Mouse (Mus musculus): ENCODE measurements around the gene Ak5. TPM values are rescaled to one million over a fixed set of nuclear protein-coding genes. Genes with fewer than 3 reads are reported as not detected.
"Not testable (repeated sequence)": the region's sequence is repeated elsewhere in the genome, so short reads cannot be mapped to it uniquely, and the experiment has no call there.

Ak5 gene
- polyA plus RNA-seq, 1 experiment from 2014 or later = 0.33 TPM

DNA sequence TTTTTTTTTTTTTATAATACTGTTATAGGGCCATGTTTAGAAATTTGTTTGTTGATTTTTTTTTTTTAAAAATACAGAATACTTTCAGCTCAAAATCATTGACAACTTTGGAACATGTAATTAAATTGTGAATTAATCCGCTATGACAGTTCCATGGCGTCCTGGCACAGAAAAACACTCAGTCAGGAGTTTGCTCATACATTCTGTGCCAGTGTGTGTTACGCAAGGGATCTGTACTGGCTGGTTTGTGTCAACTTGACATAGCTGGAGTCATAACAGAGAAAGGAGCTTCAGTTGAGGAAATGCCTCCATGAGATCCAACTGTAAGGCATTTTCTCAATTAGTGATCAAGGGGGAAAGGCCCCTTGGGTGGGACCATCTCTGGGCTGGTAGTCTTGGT, 86.3 kb downstream of the Ak5 start:
- not testable (repeated sequence) for H3K27ac ChIP-seq (ENCODE audit: low read depth, low read length); ATAC-seq (ENCODE audit: low FRiP score); H3K4me1 ChIP-seq (ENCODE audit: control insufficient read depth, insufficient read depth, low read length); DNase-seq (ENCODE audit: low spot score, missing footprints); H3K4me2 ChIP-seq; H3K9me3 ChIP-seq (ENCODE audit: control insufficient read depth, low read length); H3K36me3 ChIP-seq (ENCODE audit: control insufficient read depth, insufficient read depth, low read length); H3K9ac ChIP-seq (ENCODE audit: low read length); H3K27me3 ChIP-seq (ENCODE audit: control insufficient read depth, insufficient read depth, low read length); H3K4me3 ChIP-seq (ENCODE audit: low read depth, low read length)
- 92% methylated on average over 3 of the region's 3 CpGs for WGBS

DNA sequence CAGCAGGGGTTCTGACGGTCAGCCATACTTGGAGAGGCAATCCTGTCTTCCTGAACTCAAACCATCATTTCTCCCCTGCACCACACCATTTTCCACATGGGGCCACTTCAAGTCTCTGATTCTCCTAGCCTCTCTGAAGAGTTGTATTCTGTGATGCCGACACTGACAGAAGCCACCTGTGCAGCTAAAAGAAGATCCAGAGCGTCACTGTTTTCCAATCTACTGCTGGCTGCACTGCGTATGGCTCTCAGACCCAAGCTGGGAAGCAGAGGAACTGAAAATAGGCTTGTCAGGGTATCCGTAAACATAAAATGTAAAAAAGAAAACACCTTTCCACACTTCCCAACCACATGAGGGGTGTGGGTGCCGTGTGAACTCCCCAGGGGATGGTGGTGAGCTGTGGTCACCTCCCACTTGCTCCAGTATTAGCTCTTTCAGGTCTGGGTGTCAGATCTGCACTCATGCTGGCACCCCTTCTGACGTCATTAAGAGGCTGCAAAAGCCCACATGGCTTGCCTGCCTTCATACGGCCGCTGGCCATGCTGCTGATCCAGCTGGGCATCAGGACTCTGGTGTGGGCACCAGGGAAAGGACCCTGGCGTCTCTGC, 88.1 kb downstream of the Ak5 start:
- H3K4me3 ChIP-seq (ENCODE audit: low read depth, low read length) = no peak overlapping the region
- no peak overlapping the region for H3K9ac ChIP-seq (ENCODE audit: low read length)
- H3K9me3 ChIP-seq (ENCODE audit: control insufficient read depth, low read length) = no peaks in the 10 kb centered on the region
- no peak overlapping the region for H3K4me2 ChIP-seq
- WGBS = 79% methylated on average over 10 of the region's 10 CpGs
- H3K4me1 ChIP-seq (ENCODE audit: control insufficient read depth, insufficient read depth, low read length) = no peaks in the 10 kb centered on the region
- no peak for ATAC-seq (ENCODE audit: low FRiP score)
- no peaks in the 10 kb centered on the region for H3K36me3 ChIP-seq (ENCODE audit: control insufficient read depth, insufficient read depth, low read length)
- H3K27me3 ChIP-seq (ENCODE audit: control insufficient read depth, insufficient read depth, low read length) = no peaks in the 10 kb centered on the region
- H3K27ac ChIP-seq (ENCODE audit: low read depth, low read length) = no peak overlapping the region
- DNase-seq (ENCODE audit: low spot score, missing footprints) = no peak

DNA sequence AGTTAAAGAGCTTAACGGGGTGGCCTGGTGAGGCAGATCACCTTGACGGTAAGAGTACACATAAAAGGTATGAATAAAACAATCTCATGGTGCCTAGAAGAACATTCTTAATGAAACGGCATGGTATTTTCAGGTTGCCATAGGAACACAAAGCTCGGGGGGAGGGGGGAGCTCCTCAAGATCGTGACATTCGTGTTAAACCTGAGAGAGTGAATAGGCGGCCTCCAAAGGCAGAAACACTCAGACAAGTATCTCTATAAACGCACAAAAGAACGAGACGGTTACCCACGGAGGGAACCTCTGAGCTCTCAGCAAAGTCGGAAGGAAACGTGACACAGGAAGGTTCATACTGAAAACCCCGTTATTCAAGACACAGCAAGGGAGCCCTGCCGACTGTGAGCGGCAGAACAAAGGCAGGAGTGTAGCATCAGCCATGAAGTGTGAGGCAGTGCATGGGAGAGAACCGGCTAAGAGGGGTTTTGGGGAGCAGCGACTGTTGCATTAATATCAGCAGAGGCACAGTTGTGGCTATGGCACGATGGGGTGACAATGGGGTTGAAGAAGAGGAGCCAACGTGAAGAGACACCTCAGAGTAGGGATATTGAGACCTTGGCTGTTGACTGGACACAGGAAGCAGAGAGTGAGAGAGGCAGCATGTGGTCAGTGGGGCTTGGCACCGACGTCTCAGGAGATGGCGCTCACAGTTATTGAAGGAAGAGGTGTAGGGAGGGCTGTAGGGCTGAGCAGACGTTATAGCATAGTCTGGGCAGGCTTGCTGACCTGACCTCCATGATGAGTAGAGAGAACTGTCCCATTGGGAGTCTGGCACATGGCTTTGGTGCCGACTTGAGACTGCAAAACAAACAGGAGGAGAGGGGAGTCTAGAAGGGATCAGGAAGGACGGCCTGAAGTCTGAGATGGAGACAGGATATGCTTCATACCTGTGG, 89.6 kb downstream of the Ak5 start:
- no peaks in the 10 kb centered on the region for H3K27me3 ChIP-seq (ENCODE audit: control insufficient read depth, insufficient read depth, low read length)
- H3K36me3 ChIP-seq (ENCODE audit: control insufficient read depth, insufficient read depth, low read length) = no peaks in the 10 kb centered on the region
- H3K4me1 ChIP-seq (ENCODE audit: control insufficient read depth, insufficient read depth, low read length) = no peaks in the 10 kb centered on the region
- no peak for ATAC-seq (ENCODE audit: low FRiP score)
- no peaks in the 10 kb centered on the region for H3K9me3 ChIP-seq (ENCODE audit: control insufficient read depth, low read length)
- H3K9ac ChIP-seq (ENCODE audit: low read length) = no peak overlapping the region
- no peak overlapping the region for H3K27ac ChIP-seq (ENCODE audit: low read depth, low read length)
- no peak overlapping the region for H3K4me3 ChIP-seq (ENCODE audit: low read depth, low read length)
- no peak overlapping the region for H3K4me2 ChIP-seq
- DNase-seq (ENCODE audit: low spot score, missing footprints) = peak; percentile 85
- WGBS = 70% methylated on average over 26 of the region's 26 CpGs

GRCm38 (mm10) chr3:152577763-152578162, 90.4 kb downstream of the Ak5 start:
- Histone ChIP-seq H3K36me3 (ENCODE audit: control insufficient read depth, insufficient read depth, low read length) (no peaks in the 10 kb centered on the region), H3K9ac (ENCODE audit: low read length) (no peak overlapping the region), H3K9me3 (ENCODE audit: control insufficient read depth, low read length) (no peaks in the 10 kb centered on the region), H3K4me3 (ENCODE audit: low read depth, low read length) (no peak overlapping the region), H3K27ac (ENCODE audit: low read depth, low read length) (no peak overlapping the region), H3K4me2 (no peak overlapping the region), H3K27me3 (ENCODE audit: control insufficient read depth, insufficient read depth, low read length) (no peaks in the 10 kb centered on the region), H3K4me1 (ENCODE audit: control insufficient read depth, insufficient read depth, low read length) (no peaks in the 10 kb centered on the region)
- 89% methylated on average over 7 of the region's 7 CpGs for whole genome bisulfite sequencing
- no peak for ATAC-seq (ENCODE audit: low FRiP score)
- DNase-seq (ENCODE audit: low spot score, missing footprints) = no peak

GRCm38 (mm10) chr3:152577273-152577672, 90.9 kb downstream of the Ak5 start:
- ATAC-seq (ENCODE audit: low FRiP score) (no peak), DNase-seq (ENCODE audit: low spot score, missing footprints) (no peak)
- Histone ChIP-seq H3K27ac (ENCODE audit: low read depth, low read length) (no peak overlapping the region), H3K9ac (ENCODE audit: low read length) (no peak overlapping the region), H3K4me3 (ENCODE audit: low read depth, low read length) (no peak overlapping the region), H3K9me3 (ENCODE audit: control insufficient read depth, low read length) (no peaks in the 10 kb centered on the region), H3K27me3 (ENCODE audit: control insufficient read depth, insufficient read depth, low read length) (no peaks in the 10 kb centered on the region), H3K36me3 (ENCODE audit: control insufficient read depth, insufficient read depth, low read length) (no peaks in the 10 kb centered on the region), H3K4me1 (ENCODE audit: control insufficient read depth, insufficient read depth, low read length) (no peaks in the 10 kb centered on the region), H3K4me2 (no peak overlapping the region)
- 75% methylated on average over 1 of the region's 1 CpGs for WGBS

GRCm38 (mm10) chr3:152569242-152569605, 98.9 kb downstream of the Ak5 start:
- no peak overlapping the region for H3K27ac ChIP-seq (ENCODE audit: low read depth, low read length)
- no peaks in the 10 kb centered on the region for H3K9me3 ChIP-seq (ENCODE audit: control insufficient read depth, low read length)

GRCm38 (mm10) chr3:152568455-152569241, 99.5 kb downstream of the Ak5 start:
- H3K27me3 ChIP-seq (ENCODE audit: control insufficient read depth, insufficient read depth, low read length) = no peaks in the 10 kb centered on the region
- H3K27ac ChIP-seq (ENCODE audit: low read depth, low read length) = no peak overlapping the region
- no peaks in the 10 kb centered on the region for H3K36me3 ChIP-seq (ENCODE audit: control insufficient read depth, insufficient read depth, low read length)
- H3K4me3 ChIP-seq (ENCODE audit: low read depth, low read length) = no peak overlapping the region
- 73% methylated on average over 9 of the region's 9 CpGs for whole genome bisulfite sequencing
- no peaks in the 10 kb centered on the region for H3K9me3 ChIP-seq (ENCODE audit: control insufficient read depth, low read length)
- no peak overlapping the region for H3K4me2 ChIP-seq
- no peak overlapping the region for H3K9ac ChIP-seq (ENCODE audit: low read length)
- no peaks in the 10 kb centered on the region for H3K4me1 ChIP-seq (ENCODE audit: control insufficient read depth, insufficient read depth, low read length)
- no peak for ATAC-seq (ENCODE audit: low FRiP score)
- DNase-seq (ENCODE audit: low spot score, missing footprints) = peak; percentile 79

More at GRCm38 (mm10) chr3:152569242-152569605, 98.9 kb downstream of the Ak5 start:
- ATAC-seq (ENCODE audit: low FRiP score) = no peak
- no peak for DNase-seq (ENCODE audit: low spot score, missing footprints)
- no peak overlapping the region for H3K4me3 ChIP-seq (ENCODE audit: low read depth, low read length)
- H3K36me3 ChIP-seq (ENCODE audit: control insufficient read depth, insufficient read depth, low read length) = no peaks in the 10 kb centered on the region
- WGBS = 71% methylated on average over 6 of the region's 6 CpGs
- H3K4me1 ChIP-seq (ENCODE audit: control insufficient read depth, insufficient read depth, low read length) = no peaks in the 10 kb centered on the region
- H3K9ac ChIP-seq (ENCODE audit: low read length) = no peak overlapping the region
- no peak overlapping the region for H3K4me2 ChIP-seq
- no peaks in the 10 kb centered on the region for H3K27me3 ChIP-seq (ENCODE audit: control insufficient read depth, insufficient read depth, low read length)

- H3K4me2 ChIP-seq = no peak overlapping the region
- H3K27ac ChIP-seq (ENCODE audit: low read depth, low read length) = no peak overlapping the region
- no peak overlapping the region for H3K4me3 ChIP-seq (ENCODE audit: low read depth, low read length)
- no peaks in the 10 kb centered on the region for H3K27me3 ChIP-seq (ENCODE audit: control insufficient read depth, insufficient read depth, low read length)
- DNase-seq (ENCODE audit: low spot score, missing footprints) (no peak), ATAC-seq (ENCODE audit: low FRiP score) (no peak)
- no peak overlapping the region for H3K9ac ChIP-seq (ENCODE audit: low read length)
- H3K4me1 ChIP-seq (ENCODE audit: control insufficient read depth, insufficient read depth, low read length) = no peaks in the 10 kb centered on the region
- 85% methylated on average over 6 of the region's 6 CpGs for WGBS
- H3K36me3 ChIP-seq (ENCODE audit: control insufficient read depth, insufficient read depth, low read length) = no peaks in the 10 kb centered on the region
- no peaks in the 10 kb centered on the region for H3K9me3 ChIP-seq (ENCODE audit: control insufficient read depth, low read length)
These were observed 103.5 kb downstream of the Ak5 start for GRCm38 (mm10) chr3:152564516-152565113.

Measured in midbrain, embryonic 11.5 days (tissue).